Mouse (Mus musculus) stomach, postnatal 0 days (tissue): ENCODE results near the gene Cpne1.

Experiments
- CTCF ChIP-seq: IDR thresholded peaks from 2 replicates; pipeline ENCODE4 v1.5.1; 2016; ENCODE audit warnings: antibody characterized with exemption, low read depth, mild to moderate bottlenecking, moderate library complexity
- EP300 ChIP-seq: optimal IDR thresholded peaks from 2 replicates; pipeline ENCODE3; 2016; ENCODE audit warnings: antibody characterized with exemption

DNA sequence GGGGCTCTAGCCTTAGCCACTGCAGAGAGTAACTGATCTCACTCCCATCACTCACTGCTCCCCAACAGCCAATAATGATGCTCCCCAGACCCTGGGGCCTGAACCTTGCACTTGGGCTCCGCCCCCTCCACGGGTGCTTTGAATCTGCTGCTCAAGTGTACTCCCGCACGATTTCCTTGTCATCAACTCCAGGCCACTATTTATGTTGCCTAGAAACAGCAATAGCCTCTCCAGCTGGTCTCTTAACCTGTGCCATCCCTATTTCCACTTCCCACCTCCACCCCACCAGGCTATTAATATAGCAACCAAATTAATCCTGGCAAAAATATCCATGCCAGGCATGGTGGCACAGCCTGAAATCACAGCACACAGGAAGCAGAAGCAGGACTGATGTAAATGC, 32.1 kb downstream of the Cpne1 start:
- TF ChIP-seq CTCF = no peak
- no peak for TF ChIP-seq EP300
